Mouse (Mus musculus) kidney, adult 2 months (tissue): ENCODE results near the gene Slc25a13. TPM values are rescaled to one million over a fixed set of nuclear protein-coding genes. Genes with fewer than 3 reads are reported as not detected.

Source experiments
- DNase-seq: peaks from one replicate; pipeline ENCODE4 v3.0.0; 2021
- H3K27ac ChIP-seq: fragments of 200-500 bp; 2 replicates; pipeline ENCODE4 v1.5.1; 2012; ENCODE audit warnings: low read depth, low read length, control low read depth, inconsistent platforms; ENCODE audit not compliant: insufficient read depth
- H3K27me3 ChIP-seq: fragments of 200-500 bp; replicated peaks from 2 replicates; pipeline ENCODE4 v1.6.1; 2012; ENCODE audit warnings: mild to moderate bottlenecking, moderate library complexity, low read length, inconsistent platforms; ENCODE audit not compliant: control insufficient read depth, insufficient read depth
- H3K36me3 ChIP-seq: fragments of 200-500 bp; 2 replicates; pipeline ENCODE4 v1.6.1; 2012; ENCODE audit warnings: mild to moderate bottlenecking, moderate library complexity, low read length, inconsistent platforms; ENCODE audit not compliant: control insufficient read depth, insufficient read depth
- H3K4me1 ChIP-seq: fragments of 200-500 bp; 2 replicates; pipeline ENCODE4 v1.6.1; 2011; ENCODE audit warnings: low read length; ENCODE audit not compliant: control insufficient read depth, insufficient read depth
- H3K4me3 ChIP-seq: fragments of 200-500 bp; 2 replicates; pipeline ENCODE4 v1.5.1; 2011; ENCODE audit warnings: mild to moderate bottlenecking, low read depth, low read length, control low read depth; ENCODE audit not compliant: insufficient read depth
- CTCF ChIP-seq: fragments of 200-500 bp; conservative IDR thresholded peaks from 2 replicates; pipeline ENCODE4 v1.5.1; 2011; ENCODE audit warnings: low read depth, mild to moderate bottlenecking, control low read depth, low read length, moderate library complexity, mixed read lengths; ENCODE audit not compliant: insufficient read depth, insufficient read length
- POLR2A ChIP-seq: fragments of 200-500 bp; IDR thresholded peaks from one replicate; pipeline ENCODE4 v1.6.1; 2011; ENCODE audit warnings: low read depth, low read length, control low read depth
- WGBS: fragments of 180-500 bp; shearing (Covaris S2); methylation state at CpG from one replicate; pipeline ENCODE4 v1.1.7; 2018; 5-methylcytosine and 5-hydroxymethylcytosine counted together
- polyA plus RNA-seq: library from polyadenylated mRNA; depleted of rRNA; stranded (reverse); fragments of >200 nt; gene quantifications from 2 replicates; pipeline ENCODE4 v1.2.3, GENCODE M21; 2012

The Slc25a13 gene
- polyA plus RNA-seq, 1 experiment, result 37.8 TPM

DNA sequence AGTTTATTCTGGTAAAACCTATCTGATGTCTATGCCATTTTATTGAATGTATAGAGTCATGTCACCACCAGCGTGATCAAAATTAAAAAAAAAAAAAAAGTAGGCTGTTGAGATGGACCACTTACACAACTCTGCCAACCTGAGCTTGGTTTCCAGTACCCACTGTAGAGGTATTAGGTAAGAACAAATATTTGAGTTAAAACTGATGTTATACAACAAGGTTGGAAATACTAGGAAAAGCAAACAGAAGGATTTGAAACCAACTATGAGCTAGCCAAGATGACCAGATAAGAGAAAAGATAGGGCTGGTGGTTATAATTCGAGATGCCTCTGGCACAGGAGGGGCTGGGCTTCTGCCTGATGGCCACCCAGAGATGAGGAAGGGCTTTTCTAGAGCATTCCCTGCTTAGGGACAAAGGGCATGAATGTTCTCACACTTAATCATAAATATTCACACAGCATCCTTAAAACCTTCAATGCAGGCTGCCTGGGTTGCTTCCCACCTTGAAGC lies 19.9 kb upstream of the Slc25a13 start:
- H3K27me3 ChIP-seq, result no peaks in the 10 kb centered on the region
- TF ChIP-seq POLR2A (no peak), CTCF (no peak)
- no peak for DNase-seq
- H3K36me3 ChIP-seq, result no peaks in the 10 kb centered on the region
- WGBS, result 87% methylated on average over 2 of the region's 2 CpGs
- H3K27ac ChIP-seq, result no peak overlapping the region
- H3K4me1 ChIP-seq, result no peaks in the 10 kb centered on the region
- H3K4me3 ChIP-seq, result no peak overlapping the region

GRCm38 (mm10) chr6:6230262-6230661 lies 13.3 kb upstream of the Slc25a13 start:
- Histone ChIP-seq H3K4me1 (no peaks in the 10 kb centered on the region), H3K27ac (no peak overlapping the region), H3K27me3 (no peaks in the 10 kb centered on the region), H3K36me3 (no peaks in the 10 kb centered on the region), H3K4me3 (no peak overlapping the region)
- no peak for TF ChIP-seq POLR2A
- TF ChIP-seq CTCF, result no peak
- 78% methylated on average over 2 of the region's 2 CpGs for WGBS
- no peak for DNase-seq

- H3K27me3 ChIP-seq, result no peaks in the 10 kb centered on the region
- H3K4me1 ChIP-seq, result peaks cover 3% of the 10 kb centered on the region; the same call in 1 of the 2 replicates
- no peak overlapping the region for H3K4me3 ChIP-seq
- no peak for TF ChIP-seq POLR2A
- WGBS, result 59% methylated on average over 7 of the region's 7 CpGs
- DNase-seq, result peak; percentile 54
- no peaks in the 10 kb centered on the region for H3K36me3 ChIP-seq
- H3K27ac ChIP-seq, result no peak overlapping the region
Observed at GRCm38 (mm10) chr6:6222721-6223120, 5.7 kb upstream of the Slc25a13 start.

DNA sequence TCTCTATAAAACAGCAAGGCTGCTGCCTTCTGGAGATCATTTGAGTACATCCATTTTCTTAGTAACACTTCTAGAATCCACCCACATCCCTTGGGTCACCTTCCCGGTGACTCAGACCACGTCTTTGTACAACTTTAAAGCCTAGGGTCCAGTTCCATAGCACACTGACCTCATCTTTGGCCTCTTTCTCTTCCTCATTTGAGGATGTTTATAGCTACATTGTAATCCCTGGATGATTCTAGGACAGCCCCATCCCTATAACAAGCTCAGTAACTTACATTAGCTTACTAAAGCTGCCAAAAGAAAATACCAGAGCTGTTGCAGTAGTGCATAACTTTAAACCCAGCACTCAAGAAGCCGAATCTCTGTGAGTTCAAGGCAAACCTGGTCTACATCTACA lies 3.6 kb upstream of the Slc25a13 start:
- H3K4me1 ChIP-seq, result peaks cover 7% of the 10 kb centered on the region; the same call in 1 of the 2 replicates
- no peak for DNase-seq
- H3K36me3 ChIP-seq, result no peaks in the 10 kb centered on the region
- H3K4me3 ChIP-seq, result no peak overlapping the region
- WGBS, result 82% methylated on average over 3 of the region's 3 CpGs
- no peak for TF ChIP-seq POLR2A
- TF ChIP-seq CTCF, result no peak
- H3K27ac ChIP-seq, result no peak overlapping the region
- H3K27me3 ChIP-seq, result no peaks in the 10 kb centered on the region

GRCm38 (mm10) chr6:6219661-6220370 lies 2.8 kb upstream of the Slc25a13 start:
- Histone ChIP-seq H3K36me3 (no peaks in the 10 kb centered on the region), H3K4me3 (no peak overlapping the region), H3K27me3 (no peaks in the 10 kb centered on the region), H3K4me1 (peaks cover 9% of the 10 kb centered on the region; the same call in 1 of the 2 replicates), H3K27ac (no peak overlapping the region)
- WGBS, result 23% methylated on average over 12 of the region's 12 CpGs
- DNase-seq, result peak; percentile 93
- TF ChIP-seq POLR2A, result no peak
- TF ChIP-seq CTCF, result no peak

DNA sequence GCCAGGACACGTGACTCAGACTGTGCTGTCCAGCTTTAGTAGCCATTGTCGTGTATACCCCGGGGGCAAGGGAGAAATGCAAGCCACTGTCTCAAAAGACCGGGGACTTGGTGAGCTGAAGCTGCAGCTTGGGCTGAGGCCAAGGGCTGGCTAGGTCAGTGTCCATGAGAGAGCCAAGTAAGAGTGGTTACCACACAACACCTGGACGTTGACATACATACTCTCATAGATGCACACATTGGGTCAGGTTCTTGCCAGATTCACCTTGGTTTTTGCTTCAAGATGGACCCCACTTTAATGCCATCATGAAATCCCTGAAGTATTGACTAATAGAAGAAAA lies 283 bp upstream of the Slc25a13 start:
- 8% methylated on average over 5 of the region's 5 CpGs for WGBS
- no peak for TF ChIP-seq CTCF
- no peak for TF ChIP-seq POLR2A
- Histone ChIP-seq H3K4me3 (peak overlapping the region; percentile 86), H3K27me3 (no peaks in the 10 kb centered on the region), H3K27ac (no peak overlapping the region; the same call in 1 of the 2 replicates), H3K36me3 (no peaks in the 10 kb centered on the region), H3K4me1 (peaks cover 15% of the 10 kb centered on the region; the same call in 1 of the 2 replicates)
- DNase-seq, result no peak

GRCm38 (mm10) chr6:6216120-6216506 lies 860 bp downstream of the Slc25a13 start:
- WGBS, result 19% methylated on average over 5 of the region's 5 CpGs
- Histone ChIP-seq H3K27me3 (no peaks in the 10 kb centered on the region), H3K4me1 (peaks cover 21% of the 10 kb centered on the region; the same call in 1 of the 2 replicates), H3K36me3 (no peaks in the 10 kb centered on the region), H3K27ac (peak overlapping the region; percentile 89), H3K4me3 (peak overlapping the region; percentile 86)
- TF ChIP-seq CTCF (no peak), POLR2A (no peak)
- DNase-seq, result peak; percentile 49
